Mouse (Mus musculus): Measurements from ENCODE around the gene Pepd. TPM values are rescaled to one million over a fixed set of nuclear protein-coding genes. Genes with fewer than 3 reads are reported as not detected.
A peak's percentile ranks its signal among the peaks of the same experiment; 100 is the strongest.

The Pepd gene
- total RNA-seq, 2 experiments from 2014 or later: 33.0 to 39.9 TPM

- peak; percentile 42 to 70 for DNase-seq (ENCODE audit: low spot score in 2 of 2)
Measured at GRCm38 (mm10) chr7:35025409-35026275, 113.5 kb downstream of the Pepd start.

GRCm38 (mm10) chr7:35026276-35026630, 114.1 kb downstream of the Pepd start:
- no peak for DNase-seq (ENCODE audit: low spot score in 2 of 2)

- DNase-seq (ENCODE audit: low spot score in 2 of 2): peak in 1 of 2 experiments; percentile 57
Measured at GRCm38 (mm10) chr7:35026838-35027291, 114.7 kb downstream of the Pepd start.

- DNase-seq (ENCODE audit: low spot score in 2 of 2): no peak
Measured at GRCm38 (mm10) chr7:35027801-35028420, 115.7 kb downstream of the Pepd start.

- no peak for DNase-seq (ENCODE audit: low spot score in 2 of 2)
Measured at GRCm38 (mm10) chr7:35028559-35028958, 116.4 kb downstream of the Pepd start.

- DNase-seq (ENCODE audit: low spot score in 2 of 2): no peak
Measured at GRCm38 (mm10) chr7:35029228-35029627, 117.0 kb downstream of the Pepd start.

- no peak for DNase-seq (ENCODE audit: low spot score in 2 of 2)
Measured at GRCm38 (mm10) chr7:35029648-35030047, 117.5 kb downstream of the Pepd start.

GRCm38 (mm10) chr7:35030567-35030966, 118.4 kb downstream of the Pepd start:
- no peak for DNase-seq (ENCODE audit: low spot score in 2 of 2)

GRCm38 (mm10) chr7:35035141-35035553, 123.0 kb downstream of the Pepd start:
- no peak for DNase-seq (ENCODE audit: low spot score in 2 of 2)

GRCm38 (mm10) chr7:35035565-35035964, 123.4 kb downstream of the Pepd start:
- DNase-seq (ENCODE audit: low spot score in 2 of 2): no peak

GRCm38 (mm10) chr7:35036266-35036731, 124.1 kb downstream of the Pepd start:
- DNase-seq (ENCODE audit: low spot score in 2 of 2): peak in 1 of 2 experiments; percentile 72

GRCm38 (mm10) chr7:35037408-35037807, 125.2 kb downstream of the Pepd start:
- no peak for DNase-seq (ENCODE audit: low spot score in 2 of 2)

- no peak for DNase-seq (ENCODE audit: low spot score in 2 of 2)
Measured at GRCm38 (mm10) chr7:35040176-35040972, 128.2 kb downstream of the Pepd start.

- DNase-seq (ENCODE audit: low spot score in 2 of 2): no peak
Measured at GRCm38 (mm10) chr7:35041286-35042208, 129.4 kb downstream of the Pepd start.

GRCm38 (mm10) chr7:35042209-35042554, 130.0 kb downstream of the Pepd start:
- DNase-seq (ENCODE audit: low spot score in 2 of 2): no peak

- no peak for DNase-seq (ENCODE audit: low spot score in 2 of 2)
Measured at GRCm38 (mm10) chr7:35042759-35043217, 130.6 kb downstream of the Pepd start.

- DNase-seq (ENCODE audit: low spot score in 2 of 2): no peak
Measured at GRCm38 (mm10) chr7:35043266-35043817, 131.2 kb downstream of the Pepd start.

GRCm38 (mm10) chr7:35044719-35045118, 132.5 kb downstream of the Pepd start:
- no peak for DNase-seq (ENCODE audit: low spot score in 2 of 2)

- DNase-seq (ENCODE audit: low spot score in 2 of 2): no peak
Measured at GRCm38 (mm10) chr7:35046091-35046490, 133.9 kb downstream of the Pepd start.

GRCm38 (mm10) chr7:35050540-35050939, 138.4 kb downstream of the Pepd start:
- DNase-seq (ENCODE audit: low spot score in 2 of 2): no peak
